Mouse (Mus musculus) gastrocnemius, adult 18-20 months (tissue): ENCODE measurements around the gene Gm20388. TPM values are rescaled to one million over a fixed set of nuclear protein-coding genes. Genes with fewer than 3 reads are reported as not detected.

Experiments used
- DNase-seq: peaks from one replicate; pipeline ENCODE4 v3.0.0; 2021; ENCODE audit warnings: low spot score
- microRNA-seq: library from miRNA; unstranded; fragments of <30 nt; microRNA quantifications from one replicate; pipeline ENCODE4 v1.2.0, GENCODE M21; 2021
- total RNA-seq, 2 experiments: library from RNA; stranded (reverse); gene quantifications; 2 replicates each; pipeline ENCODE4 v1.2.3; 2021

Gm20388 gene
- total RNA-seq, 2 experiments from 2014 or later, result 10.5 to 12.3 TPM

DNA sequence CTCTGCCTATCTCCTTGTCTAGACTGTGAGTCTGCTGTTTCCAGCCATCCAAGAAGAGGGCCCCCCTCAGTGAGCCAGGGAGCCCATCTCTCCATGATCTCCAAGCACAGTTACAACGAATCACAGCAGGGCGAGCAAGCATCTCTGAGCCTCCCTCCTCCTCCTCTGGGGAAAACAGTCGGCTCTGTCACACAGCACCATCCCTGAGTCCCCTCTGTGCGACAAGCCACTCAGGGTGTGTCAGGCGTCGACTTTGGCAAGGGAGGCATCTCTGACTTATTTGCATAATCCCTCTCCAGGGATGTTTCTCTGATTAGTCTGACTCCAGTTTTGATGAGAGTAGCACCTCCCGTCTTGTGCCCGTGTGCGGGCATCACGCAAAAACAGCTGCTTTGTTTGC lies 4471.6 kb downstream of the Gm20388 start:
- DNase-seq, result no peak

DNA sequence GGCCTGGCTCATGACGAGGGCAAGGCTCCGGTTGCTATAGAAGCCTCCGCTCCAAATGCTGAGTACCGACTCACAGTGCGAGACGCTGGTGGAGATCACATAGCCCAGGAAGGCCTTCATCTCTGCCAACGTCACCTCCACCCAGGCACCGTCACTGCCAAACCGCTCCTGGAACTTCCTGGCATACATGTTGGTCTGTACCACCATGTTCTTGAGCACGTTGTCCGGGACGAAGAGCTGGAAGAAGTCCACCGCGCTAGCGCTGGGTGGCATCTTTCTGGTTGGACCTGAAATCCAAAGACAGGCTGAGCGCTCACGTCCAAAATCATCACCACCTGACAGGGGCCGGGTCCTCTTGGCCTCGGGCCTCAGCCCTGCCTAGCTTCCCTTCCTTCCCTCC lies 4473.7 kb downstream of the Gm20388 start:
- no peak for DNase-seq

GRCm38 (mm10) chr8:124386225-124386899 lies 4475.7 kb downstream of the Gm20388 start:
- DNase-seq, result peak; percentile 9

GRCm38 (mm10) chr8:124389495-124389894 lies 4478.9 kb downstream of the Gm20388 start:
- DNase-seq, result no peak

DNA sequence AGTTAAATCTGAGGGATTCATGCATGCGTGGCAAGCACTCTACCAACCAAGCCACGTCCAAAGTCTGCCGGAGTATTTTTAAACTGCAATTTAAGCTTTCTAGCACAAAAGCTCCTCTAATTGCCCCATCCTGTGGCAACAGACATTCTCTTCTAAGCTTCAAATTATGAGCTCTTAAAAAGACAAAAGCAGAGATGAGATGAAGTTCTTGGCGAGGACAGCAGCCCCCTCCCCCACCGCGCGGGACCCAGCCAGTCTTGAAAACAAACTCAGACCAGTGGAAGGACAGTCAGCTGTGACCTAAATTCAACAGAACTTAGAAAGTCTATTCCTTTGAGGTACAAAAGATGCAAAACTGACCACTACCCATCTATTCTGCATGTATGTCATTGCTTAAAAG lies 4480.6 kb downstream of the Gm20388 start:
- no peak for DNase-seq

DNA sequence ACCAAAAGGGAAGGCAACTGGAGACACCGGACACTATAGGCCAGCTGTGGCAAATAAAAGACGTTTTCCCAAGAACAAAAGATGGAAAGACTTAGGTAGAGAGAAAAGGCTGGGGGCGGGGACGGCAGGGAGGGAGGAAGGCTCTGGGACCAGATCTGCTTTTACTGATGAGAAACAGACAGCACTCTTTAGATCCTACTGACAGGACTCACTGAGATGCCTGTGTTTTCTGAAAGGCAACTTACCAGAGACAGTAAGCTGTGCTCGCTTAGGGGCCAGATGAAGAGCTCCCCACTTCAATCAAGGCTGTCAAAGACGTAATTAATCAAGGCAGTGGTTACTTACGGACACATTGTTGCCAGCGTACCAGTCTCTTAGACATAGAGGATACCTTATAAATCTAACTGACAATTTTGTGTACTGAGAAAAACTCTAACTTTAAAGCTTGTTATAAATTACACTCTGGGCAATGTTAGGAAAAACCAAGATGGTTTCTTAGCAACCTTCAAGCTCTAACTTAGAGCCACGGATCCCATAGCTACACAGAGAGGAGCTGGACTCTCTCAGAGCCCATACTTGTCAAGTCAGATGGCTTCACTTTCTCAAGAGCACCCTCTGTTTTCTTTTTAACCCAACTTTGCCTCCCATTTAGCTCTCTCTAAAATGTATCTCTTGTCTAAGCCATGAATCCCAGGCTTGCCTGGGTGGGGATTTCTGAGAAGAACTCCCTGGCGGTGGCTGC lies 4481.8 kb downstream of the Gm20388 start:
- no peak for DNase-seq

GRCm38 (mm10) chr8:124393013-124393412 lies 4482.4 kb downstream of the Gm20388 start:
- no peak for DNase-seq

- DNase-seq, result no peak
Measured at GRCm38 (mm10) chr8:124393927-124394326, 4483.3 kb downstream of the Gm20388 start.

- no peak for DNase-seq
Measured at GRCm38 (mm10) chr8:124394951-124395350, 4484.3 kb downstream of the Gm20388 start.

Small RNA genes lying within 50 kb of the gene (microRNA-seq; reads per million reads assigned to microRNA genes)
- gene Gm22715 (not detected), gene Gm24366 (not detected), gene Gm27530 (not detected), gene Mir1967 (not detected), gene Mir6396 (not detected), gene Mir7079 (not detected), gene Mir7080 (not detected), gene Mir7237 (1.0 reads per million), gene Mir7687 (7.5 reads per million, percentile 19 among the genes with 10 or more reads in this experiment)

Other genes starting within 250 kb of the Gm20388 start
- gene Wfdc1, start 244.5 kb upstream of the Gm20388 start, total RNA-seq, result 10 to 100 TPM; 60.2 to 82.9 TPM
- under 1 TPM in 1 of 2 experiments, not detected in 1; 0.14 TPM for gene Atp2c2, start 210.8 kb upstream of the Gm20388 start, total RNA-seq
- 1 to 10 TPM; 3.4 TPM for gene Tldc1, start 132.4 kb upstream of the Gm20388 start, total RNA-seq
- gene Cotl1, start 70.3 kb upstream of the Gm20388 start, total RNA-seq, result 1 to 10 TPM; 4.7 to 6.0 TPM
- 1 to 10 TPM; 1.2 to 1.3 TPM for gene Klhl36, start 48.6 kb upstream of the Gm20388 start, total RNA-seq
- gene Usp10, start 481 bp upstream of the Gm20388 start, total RNA-seq, result 10 to 100 TPM; 62.1 to 62.7 TPM
- 10 to 100 TPM; 11.2 to 13.1 TPM for gene Crispld2, start 81.6 kb downstream of the Gm20388 start, total RNA-seq
- 10 to 100 TPM; 20.4 to 24.6 TPM for gene Zdhhc7, start 190.6 kb downstream of the Gm20388 start, total RNA-seq
- gene 6430548M08Rik, start 203.3 kb downstream of the Gm20388 start, total RNA-seq, result 10 to 100 TPM; 23.3 to 45.0 TPM